Mouse (Mus musculus): ENCODE results near the gene Tfap2b. TPM values are rescaled to one million over a fixed set of nuclear protein-coding genes. Genes with fewer than 3 reads are reported as not detected.
A peak's percentile ranks its signal among the peaks of the same experiment; 100 is the strongest.

Tfap2b gene
- polyA plus RNA-seq, 1 experiment from 2014 or later: 106 TPM

DNA sequence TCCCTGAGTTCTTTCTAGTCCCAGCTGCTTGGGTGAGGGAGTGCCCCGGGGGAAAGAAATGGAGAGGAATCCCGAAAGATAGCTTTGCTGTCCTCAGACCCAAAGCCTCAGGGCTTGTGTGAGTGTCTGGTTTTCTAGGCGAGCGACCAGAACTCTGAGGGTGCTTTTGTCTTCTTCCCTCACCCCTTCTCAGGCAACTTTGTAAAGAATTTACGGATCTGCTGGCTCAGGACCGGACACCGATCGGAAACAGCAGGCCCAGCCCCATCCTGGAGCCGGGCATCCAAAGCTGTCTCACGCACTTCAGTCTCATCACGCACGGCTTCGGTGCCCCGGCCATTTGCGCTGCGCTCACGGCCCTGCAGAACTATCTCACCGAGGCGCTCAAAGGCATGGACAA is 25.1 kb downstream of the Tfap2b start:
- Histone ChIP-seq H3K27ac (peak overlapping the region; percentile 74), H3K27me3 (peaks cover 79% of the 10 kb centered on the region), H3K4me1 (peaks cover 24% of the 10 kb centered on the region; the same call in 1 of the 2 replicates), H3K9me3 (no peaks in the 10 kb centered on the region), H3K9ac (peak overlapping the region; percentile 40; the same call in 1 of the 2 replicates), H3K4me3 (0 out of 2 replicates have a peak overlapping the region, but pooled peaks have one; percentile 13), H3K36me3 (no peaks in the 10 kb centered on the region), H3K4me2 (peak overlapping the region; percentile 39)
- WGBS: 7% methylated on average over 19 of the region's 19 CpGs
- ATAC-seq (ENCODE audit: insufficient number of reproducible peaks, insufficient read depth, low FRiP score, low TSS enrichment, low read depth): no peak

GRCm38 (mm10) chr1:19234432-19235205 is 25.9 kb downstream of the Tfap2b start:
- peaks cover 80% of the 10 kb centered on the region for H3K27me3 ChIP-seq
- peak overlapping the region; percentile 39 for H3K4me2 ChIP-seq
- H3K27ac ChIP-seq: peak overlapping the region; percentile 64; the same call in 1 of the 2 replicates
- H3K9me3 ChIP-seq: no peaks in the 10 kb centered on the region
- no peaks in the 10 kb centered on the region for H3K36me3 ChIP-seq
- peaks cover 24% of the 10 kb centered on the region; the same call in 1 of the 2 replicates for H3K4me1 ChIP-seq
- H3K4me3 ChIP-seq: peak overlapping the region; percentile 21
- H3K9ac ChIP-seq: peak overlapping the region; percentile 32; the same call in 1 of the 2 replicates
- no peak for ATAC-seq (ENCODE audit: insufficient number of reproducible peaks, insufficient read depth, low FRiP score, low TSS enrichment, low read depth)
- WGBS: 3% methylated on average over 31 of the region's 31 CpGs

- Histone ChIP-seq H3K36me3 (no peaks in the 10 kb centered on the region), H3K4me2 (no peak overlapping the region), H3K27ac (peak overlapping the region; percentile 41), H3K4me1 (peaks cover 25% of the 10 kb centered on the region), H3K4me3 (no peak overlapping the region), H3K9me3 (no peaks in the 10 kb centered on the region), H3K27me3 (peaks cover 86% of the 10 kb centered on the region), H3K9ac (no peak overlapping the region)
- no peak for ATAC-seq (ENCODE audit: insufficient number of reproducible peaks, insufficient read depth, low FRiP score, low TSS enrichment, low read depth)
- WGBS: 24% methylated on average over 5 of the region's 5 CpGs
Observed at GRCm38 (mm10) chr1:19236051-19236450, 27.3 kb downstream of the Tfap2b start.

DNA sequence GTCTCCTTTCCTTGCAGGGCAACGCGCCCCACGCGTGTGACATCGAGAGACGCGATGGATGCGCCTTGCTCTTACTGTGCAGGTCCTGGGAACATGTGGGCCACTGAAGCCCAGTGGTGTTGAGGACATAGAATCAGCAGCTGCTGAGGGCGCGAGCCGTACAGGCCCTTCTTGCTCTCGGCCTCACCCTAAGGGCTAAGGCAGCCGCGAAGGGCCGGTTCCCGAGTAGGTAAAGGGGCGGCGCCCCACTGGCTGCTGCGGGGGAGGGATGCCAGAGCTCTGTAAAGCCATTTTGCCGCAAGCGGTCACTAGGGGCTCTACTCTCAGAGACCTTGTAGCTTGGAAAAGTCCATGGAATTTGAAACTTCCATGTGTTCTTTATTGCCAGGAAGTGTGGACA is 27.9 kb downstream of the Tfap2b start:
- H3K9ac ChIP-seq: no peak overlapping the region
- H3K4me1 ChIP-seq: peaks cover 20% of the 10 kb centered on the region
- no peaks in the 10 kb centered on the region for H3K36me3 ChIP-seq
- H3K27me3 ChIP-seq: peaks cover 86% of the 10 kb centered on the region
- 0 out of 2 replicates have a peak, but pooled peaks have one; percentile 13 for ATAC-seq (ENCODE audit: insufficient number of reproducible peaks, insufficient read depth, low FRiP score, low TSS enrichment, low read depth)
- H3K4me2 ChIP-seq: no peak overlapping the region
- 8% methylated on average over 21 of the region's 21 CpGs for WGBS
- H3K27ac ChIP-seq: peak overlapping the region; percentile 41; the same call in 1 of the 2 replicates
- no peak overlapping the region for H3K4me3 ChIP-seq
- no peaks in the 10 kb centered on the region for H3K9me3 ChIP-seq

DNA sequence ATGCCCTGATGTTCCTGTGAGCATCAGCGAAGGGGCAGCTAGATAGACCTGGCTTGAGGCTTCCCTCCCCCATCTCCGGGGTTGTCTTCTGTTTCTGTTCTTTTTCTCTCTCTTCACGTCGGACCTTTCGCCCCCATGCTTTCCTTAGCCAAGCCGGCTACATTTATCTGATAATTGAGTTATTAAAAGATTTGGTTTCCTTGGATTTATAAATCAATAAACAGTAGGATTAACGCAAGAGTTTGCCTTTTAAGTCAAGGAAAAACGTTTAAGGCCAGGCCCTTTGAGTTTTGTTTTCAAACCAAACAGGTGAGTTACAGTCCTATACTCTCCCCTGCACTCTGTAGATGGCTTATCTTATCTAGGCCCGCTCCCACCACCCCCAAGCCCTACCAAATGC is 28.3 kb downstream of the Tfap2b start:
- Histone ChIP-seq H3K36me3 (no peaks in the 10 kb centered on the region), H3K4me1 (peaks cover 20% of the 10 kb centered on the region), H3K9ac (no peak overlapping the region), H3K4me3 (no peak overlapping the region), H3K9me3 (no peaks in the 10 kb centered on the region), H3K4me2 (no peak overlapping the region), H3K27ac (peak overlapping the region; percentile 41; the same call in 1 of the 2 replicates), H3K27me3 (peaks cover 86% of the 10 kb centered on the region)
- 23% methylated on average over 9 of the region's 9 CpGs for whole genome bisulfite sequencing
- ATAC-seq (ENCODE audit: insufficient number of reproducible peaks, insufficient read depth, low FRiP score, low TSS enrichment, low read depth): no peak

- Histone ChIP-seq H3K9me3 (no peaks in the 10 kb centered on the region), H3K27ac (no peak overlapping the region), H3K27me3 (peaks cover 86% of the 10 kb centered on the region), H3K4me2 (no peak overlapping the region), H3K36me3 (no peaks in the 10 kb centered on the region), H3K4me3 (no peak overlapping the region), H3K4me1 (peaks cover 20% of the 10 kb centered on the region), H3K9ac (no peak overlapping the region)
- 36% methylated on average over 8 of the region's 8 CpGs for WGBS
- no peak for ATAC-seq (ENCODE audit: insufficient number of reproducible peaks, insufficient read depth, low FRiP score, low TSS enrichment, low read depth)
Observed at GRCm38 (mm10) chr1:19237721-19238410, 29.2 kb downstream of the Tfap2b start.

- Histone ChIP-seq H3K4me1 (peaks cover 12% of the 10 kb centered on the region; the same call in 1 of the 2 replicates), H3K4me3 (no peak overlapping the region), H3K36me3 (no peaks in the 10 kb centered on the region), H3K9me3 (no peaks in the 10 kb centered on the region), H3K9ac (no peak overlapping the region), H3K27me3 (peaks cover 71% of the 10 kb centered on the region), H3K27ac (peak overlapping the region; percentile 66; the same call in 1 of the 2 replicates), H3K4me2 (peak overlapping the region; percentile 63; the same call in 1 of the 2 replicates)
- ATAC-seq (ENCODE audit: insufficient number of reproducible peaks, insufficient read depth, low FRiP score, low TSS enrichment, low read depth): no peak
Observed at GRCm38 (mm10) chr1:19240054-19240453, 31.3 kb downstream of the Tfap2b start.

DNA sequence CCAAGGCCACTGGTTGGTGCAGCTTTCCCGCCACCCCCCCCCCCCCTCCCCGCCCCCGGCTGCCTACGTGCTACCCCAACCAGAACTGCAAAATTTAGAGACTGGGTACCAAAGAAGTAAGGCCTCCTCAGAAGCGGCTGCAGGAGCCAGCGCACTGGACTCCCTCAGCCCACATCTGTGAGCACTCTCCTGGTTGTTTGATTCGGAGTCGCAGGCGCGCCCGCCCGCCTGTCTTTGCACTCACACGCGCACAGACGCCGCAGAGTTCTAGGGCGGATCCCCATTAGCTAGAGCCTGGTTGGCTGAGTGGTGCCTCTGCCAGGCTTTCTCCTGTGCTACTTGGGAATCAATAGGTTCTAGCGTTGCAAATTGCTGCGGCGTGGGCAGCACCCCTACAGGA is 32.6 kb downstream of the Tfap2b start:
- whole genome bisulfite sequencing: under 1% methylated on average over 20 of the region's 20 CpGs
- H3K4me3 ChIP-seq: peak overlapping the region; percentile 41
- peak overlapping the region; percentile 58 for H3K9ac ChIP-seq
- no peaks in the 10 kb centered on the region for H3K9me3 ChIP-seq
- H3K4me1 ChIP-seq: peaks cover 9% of the 10 kb centered on the region; the same call in 1 of the 2 replicates
- ATAC-seq (ENCODE audit: insufficient number of reproducible peaks, insufficient read depth, low FRiP score, low TSS enrichment, low read depth): peak; percentile 50; the same call in 1 of the 2 replicates
- peak overlapping the region; percentile 63 for H3K4me2 ChIP-seq
- no peaks in the 10 kb centered on the region for H3K36me3 ChIP-seq
- H3K27ac ChIP-seq: peak overlapping the region; percentile 66; the same call in 1 of the 2 replicates
- peaks cover 58% of the 10 kb centered on the region for H3K27me3 ChIP-seq

GRCm38 (mm10) chr1:19242021-19242420 is 33.3 kb downstream of the Tfap2b start:
- peaks cover 5% of the 10 kb centered on the region; the same call in 1 of the 2 replicates for H3K4me1 ChIP-seq
- H3K27me3 ChIP-seq: peaks cover 51% of the 10 kb centered on the region
- 10% methylated on average over 8 of the region's 8 CpGs for WGBS
- ATAC-seq (ENCODE audit: insufficient number of reproducible peaks, insufficient read depth, low FRiP score, low TSS enrichment, low read depth): no peak
- peak overlapping the region; percentile 63 for H3K4me2 ChIP-seq
- no peaks in the 10 kb centered on the region for H3K36me3 ChIP-seq
- H3K4me3 ChIP-seq: peak overlapping the region; percentile 41; the same call in 1 of the 2 replicates
- no peak overlapping the region for H3K9ac ChIP-seq
- H3K27ac ChIP-seq: no peak overlapping the region
- no peaks in the 10 kb centered on the region for H3K9me3 ChIP-seq

- Histone ChIP-seq H3K27me3 (peaks cover 29% of the 10 kb centered on the region), H3K27ac (no peak overlapping the region), H3K9ac (no peak overlapping the region), H3K4me2 (no peak overlapping the region), H3K4me3 (no peak overlapping the region), H3K9me3 (no peaks in the 10 kb centered on the region), H3K4me1 (peaks cover 5% of the 10 kb centered on the region; the same call in 1 of the 2 replicates), H3K36me3 (no peaks in the 10 kb centered on the region)
- no peak for ATAC-seq (ENCODE audit: insufficient number of reproducible peaks, insufficient read depth, low FRiP score, low TSS enrichment, low read depth)
- WGBS: 43% methylated on average over 4 of the region's 4 CpGs
Observed at GRCm38 (mm10) chr1:19245032-19245431, 36.3 kb downstream of the Tfap2b start.

GRCm38 (mm10) chr1:19251286-19251685 is 42.6 kb downstream of the Tfap2b start:
- WGBS: 68% methylated on average over 6 of the region's 6 CpGs
- Histone ChIP-seq H3K27me3 (no peaks in the 10 kb centered on the region), H3K4me2 (no peak overlapping the region), H3K4me1 (no peaks in the 10 kb centered on the region), H3K36me3 (no peaks in the 10 kb centered on the region), H3K4me3 (no peak overlapping the region), H3K9me3 (no peaks in the 10 kb centered on the region), H3K9ac (no peak overlapping the region), H3K27ac (no peak overlapping the region)
- no peak for ATAC-seq (ENCODE audit: insufficient number of reproducible peaks, insufficient read depth, low FRiP score, low TSS enrichment, low read depth)
